Mouse (Mus musculus) adrenal gland, adult 10 weeks (tissue): ENCODE data around the gene Necap2. TPM values are rescaled to one million over a fixed set of nuclear protein-coding genes. Genes with fewer than 3 reads are reported as not detected.

Source experiments
- polyA plus RNA-seq: library from polyadenylated mRNA; stranded (reverse); fragments of 350-450 nt; fragmentation: Illumina TruSeq; extraction: RNeasy Lipid Tissue Mini Kit (QIAGEN cat#74804); gene quantifications from one replicate; pipeline ENCODE4 v1.2.3, GENCODE M21; 2014; ENCODE audit warnings: low read depth, low replicate concordance

Gene Necap2
- polyA plus RNA-seq: 7.5 TPM

DNA sequence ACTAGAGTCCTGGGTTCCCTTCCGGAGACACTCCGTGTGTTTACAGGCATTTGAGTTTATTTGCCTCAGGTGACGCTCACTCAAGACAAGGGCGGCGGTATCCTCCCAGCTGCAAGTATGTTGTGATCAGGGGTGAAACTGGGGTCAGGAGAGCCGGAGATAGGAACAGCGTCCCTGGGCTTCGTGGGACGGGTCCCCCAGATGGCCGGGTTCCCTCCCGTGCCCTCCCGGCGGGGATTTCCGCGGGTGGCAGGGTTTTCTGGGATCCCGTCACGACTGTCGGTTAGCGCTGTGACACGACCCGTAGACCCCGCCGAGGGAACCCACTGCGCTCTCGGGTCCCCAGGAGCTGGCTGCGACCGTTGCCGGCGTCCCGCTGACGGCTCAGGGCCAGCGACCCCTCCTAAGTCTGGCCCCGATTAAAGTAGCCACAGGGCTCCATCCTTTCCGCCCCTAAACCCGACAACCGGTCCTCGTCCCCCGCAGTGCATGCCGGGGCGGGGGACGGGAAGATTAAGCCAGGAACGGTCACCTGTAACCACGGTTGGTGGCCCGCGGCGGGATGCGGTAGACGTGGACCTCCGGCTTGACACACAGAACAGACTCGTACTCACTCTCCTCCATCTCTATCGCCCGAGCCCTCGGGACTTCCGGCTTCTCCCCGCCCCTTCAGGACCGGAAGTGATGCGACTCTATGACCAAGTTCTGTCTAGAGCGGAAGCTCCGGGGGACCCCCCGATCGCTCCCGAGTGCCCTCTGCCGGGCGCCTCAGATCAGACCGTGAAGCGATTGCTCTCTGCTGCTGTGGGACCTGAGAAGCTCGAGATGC, at the start of gene Necap2:
Necap2 (minus strand) TSS at position 677 of the 829 bp plus-strand sequence.

DNA sequence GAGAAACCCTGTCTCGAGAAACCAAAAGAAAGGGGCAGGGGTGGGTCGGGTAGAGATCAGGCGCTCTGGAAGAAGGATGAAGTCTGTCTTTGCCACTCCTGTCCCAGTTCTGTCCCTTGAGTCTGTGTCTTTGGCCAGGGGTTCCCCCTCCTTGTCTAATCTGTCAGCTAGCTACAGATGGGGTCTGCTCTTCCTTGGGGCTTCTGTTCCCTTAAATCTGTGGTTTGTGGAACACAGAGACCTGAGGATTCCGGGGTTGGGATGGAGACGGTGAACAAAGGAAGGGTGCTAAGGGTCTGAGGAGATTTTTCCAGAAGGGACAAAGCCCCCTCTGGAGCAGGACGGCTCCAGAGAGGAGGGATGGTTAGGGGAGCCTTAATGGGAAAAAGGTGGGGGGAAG, 9.9 kb upstream of the Necap2 start, which contains the start of gene Spata21:
Spata21 (plus strand) TSS at position 301 of the 400 bp plus-strand sequence.

DNA sequence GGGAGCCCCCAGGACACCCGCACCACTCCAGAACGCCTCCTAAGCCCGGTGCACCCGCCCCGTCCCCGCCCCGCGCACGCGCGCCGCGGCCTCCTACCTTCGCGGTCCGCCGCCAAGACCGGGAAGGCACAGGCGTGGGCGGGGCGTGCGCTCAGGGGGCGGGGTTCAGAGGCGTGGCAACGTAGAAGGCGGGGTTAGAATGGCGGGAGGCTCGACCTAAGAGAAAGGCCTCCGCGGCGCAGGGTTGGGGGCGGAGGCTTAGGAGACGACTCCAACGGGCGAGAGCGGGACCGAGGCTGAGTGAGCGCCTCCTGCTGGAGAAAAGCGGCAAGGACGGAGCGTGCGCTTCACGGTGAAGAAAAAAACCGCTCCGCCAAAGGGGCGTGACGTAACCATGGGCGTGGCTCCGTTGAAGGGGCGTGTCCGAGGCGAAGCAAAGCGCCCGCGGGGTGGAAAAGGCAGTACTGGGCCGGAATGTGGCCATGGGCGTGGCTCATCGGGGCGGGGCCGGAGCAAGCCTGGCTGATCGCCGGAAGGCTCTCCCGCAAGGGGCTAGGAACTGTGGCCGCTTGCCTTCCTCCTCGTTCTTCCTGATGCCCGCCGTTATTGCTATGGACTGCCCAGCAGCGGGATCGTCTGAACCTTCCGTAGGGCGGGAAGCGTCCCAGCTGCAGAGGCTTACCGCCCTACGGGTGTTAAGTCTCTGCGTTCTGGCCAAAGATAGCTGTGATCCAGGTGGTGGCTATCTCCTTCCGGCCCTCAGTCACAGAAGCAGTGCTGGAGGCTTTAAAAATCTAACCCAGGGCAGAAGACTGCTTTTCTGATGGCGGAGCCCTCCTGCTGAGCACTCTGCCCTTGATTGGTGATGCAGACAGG, 17.5 kb downstream of the Necap2 start, which contains the start of gene Crocc:
Crocc (minus strand) TSS at position 125 of the 876 bp plus-strand sequence.

Other genes with a start within 250 kb of the Necap2 start
- not detected for gene Padi1, start 232.6 kb downstream of the Necap2 start, polyA plus RNA-seq
- gene Padi2, start 172.0 kb downstream of the Necap2 start, polyA plus RNA-seq: 0.93 TPM
- gene Sdhb, start 117.2 kb downstream of the Necap2 start, polyA plus RNA-seq: 96.7 TPM
- gene Atp13a2, start 91.5 kb downstream of the Necap2 start, polyA plus RNA-seq: 2.0 TPM
- not detected for gene Mfap2, start 67.9 kb downstream of the Necap2 start, polyA plus RNA-seq
- gene Crocc, start 17.8 kb downstream of the Necap2 start, polyA plus RNA-seq: 1.5 TPM
- gene Spata21, start 10.0 kb upstream of the Necap2 start, polyA plus RNA-seq: not detected
- 28.2 TPM for gene Szrd1, start 61.4 kb upstream of the Necap2 start, polyA plus RNA-seq
- gene Fbxo42, start 69.6 kb upstream of the Necap2 start, polyA plus RNA-seq: 7.3 TPM
- gene Rsg1, start 135.6 kb upstream of the Necap2 start, polyA plus RNA-seq: 0.76 TPM
- 1.2 TPM for gene Arhgef19, start 161.1 kb upstream of the Necap2 start, polyA plus RNA-seq
- gene Epha2, start 222.9 kb upstream of the Necap2 start, polyA plus RNA-seq: 0.70 TPM